Mouse (Mus musculus) embryonic fibroblast, embryonic 13.5 days (primary cell): ENCODE measurements around the gene Atp2a3. TPM values are rescaled to one million over a fixed set of nuclear protein-coding genes. Genes with fewer than 3 reads are reported as not detected.

Experiments
- H3K27ac ChIP-seq: 2 replicates; pipeline ENCODE4 v1.5.1; 2012; ENCODE audit warnings: low read length, control low read depth, inconsistent platforms; ENCODE audit not compliant: insufficient read depth
- H3K4me1 ChIP-seq: 2 replicates; pipeline ENCODE4 v1.6.1; 2011; ENCODE audit warnings: low read length; ENCODE audit not compliant: control insufficient read depth, insufficient read depth
- H3K4me3 ChIP-seq: 2 replicates; pipeline ENCODE4 v1.5.1; 2011; ENCODE audit warnings: mild to moderate bottlenecking, control low read depth, low read length; ENCODE audit not compliant: insufficient read depth
- CTCF ChIP-seq: IDR thresholded peaks from 2 replicates; pipeline ENCODE4 v1.5.1; 2011; ENCODE audit warnings: mild to moderate bottlenecking, control low read depth, low read length, moderate library complexity, borderline replicate concordance; ENCODE audit not compliant: insufficient read depth
- POLR2A ChIP-seq: IDR thresholded peaks from 2 replicates; pipeline ENCODE4 v1.6.1; 2011; ENCODE audit warnings: low read depth, mild to moderate bottlenecking, control low read depth, low read length, moderate library complexity
- polyA plus RNA-seq: library from polyadenylated mRNA; stranded (reverse); fragments of >200 nt; gene quantifications from 2 replicates; pipeline ENCODE4 v1.2.4, GENCODE M21; 2011; ENCODE audit warnings: low read depth; ENCODE audit not compliant: missing spikeins, insufficient read length

Atp2a3 gene
- polyA plus RNA-seq, 1 experiment: 0.30 TPM

- Histone ChIP-seq H3K4me3 (no peak overlapping the region), H3K4me1 (0 out of 2 replicates have a peak, but pooled peaks cover under 1% of the 10 kb centered on the region), H3K27ac (no peak overlapping the region)
- TF ChIP-seq CTCF (no peak), POLR2A (no peak)
Observed at GRCm38 (mm10) chr11:73031536-73031935, 70.6 kb downstream of the Atp2a3 start.

- Histone ChIP-seq H3K27ac (no peak overlapping the region), H3K4me1 (peaks cover 7% of the 10 kb centered on the region; the same call in 1 of the 2 replicates), H3K4me3 (no peak overlapping the region)
- no peak for TF ChIP-seq POLR2A
- no peak for TF ChIP-seq CTCF
Observed at GRCm38 (mm10) chr11:73036077-73036476, 75.1 kb downstream of the Atp2a3 start.

- Histone ChIP-seq H3K4me3 (no peak overlapping the region), H3K27ac (no peak overlapping the region), H3K4me1 (peaks cover 7% of the 10 kb centered on the region; the same call in 1 of the 2 replicates)
- no peak for TF ChIP-seq CTCF
- no peak for TF ChIP-seq POLR2A
Observed at GRCm38 (mm10) chr11:73036889-73037288, 75.9 kb downstream of the Atp2a3 start.

GRCm38 (mm10) chr11:73037691-73038090, 76.7 kb downstream of the Atp2a3 start:
- TF ChIP-seq POLR2A: no peak
- no peak for TF ChIP-seq CTCF
- H3K27ac ChIP-seq: no peak overlapping the region
- no peak overlapping the region for H3K4me3 ChIP-seq
- peaks cover 7% of the 10 kb centered on the region; the same call in 1 of the 2 replicates for H3K4me1 ChIP-seq

- TF ChIP-seq POLR2A (no peak), CTCF (peak; percentile 65; the same call in 1 of the 2 replicates)
- peaks cover 7% of the 10 kb centered on the region; the same call in 1 of the 2 replicates for H3K4me1 ChIP-seq
- no peak overlapping the region for H3K27ac ChIP-seq
- no peak overlapping the region for H3K4me3 ChIP-seq
Observed at GRCm38 (mm10) chr11:73039102-73039799, 78.3 kb downstream of the Atp2a3 start.

Other genes starting within 250 kb of the Atp2a3 start
- gene Cyb5d2, start 165.0 kb upstream of the Atp2a3 start, polyA plus RNA-seq: 14.0 and 15.4 TPM in 2 replicates
- 30.3 and 47.0 TPM in 2 replicates for gene Zzef1, start 164.9 kb upstream of the Atp2a3 start, polyA plus RNA-seq
- gene P2rx1, start 37.9 kb downstream of the Atp2a3 start, polyA plus RNA-seq: not detected in 2 replicates
- gene Camkk1, start 57.8 kb downstream of the Atp2a3 start, polyA plus RNA-seq: 4.2 and 6.7 TPM in 2 replicates
- 10.2 and 11.1 TPM in 2 replicates for gene Ncbp3, start 86.6 kb downstream of the Atp2a3 start, polyA plus RNA-seq
- not detected in 2 replicates for gene Itgae, start 129.4 kb downstream of the Atp2a3 start, polyA plus RNA-seq
- 5.6 and 6.4 TPM in 2 replicates for gene Haspin, start 177.1 kb downstream of the Atp2a3 start, polyA plus RNA-seq
- gene P2rx5, start 199.3 kb downstream of the Atp2a3 start, polyA plus RNA-seq: 4.2 and 4.5 TPM in 2 replicates
- 37.9 and 40.7 TPM in 2 replicates for gene Emc6, start 215.9 kb downstream of the Atp2a3 start, polyA plus RNA-seq
- gene Tax1bp3, start 215.9 kb downstream of the Atp2a3 start, polyA plus RNA-seq: 129 and 131 TPM in 2 replicates
- gene Ctns, start 237.9 kb downstream of the Atp2a3 start, polyA plus RNA-seq: 17.9 and 22.1 TPM in 2 replicates
- 2.2 and 2.4 TPM in 2 replicates for gene Shpk, start 238.3 kb downstream of the Atp2a3 start, polyA plus RNA-seq